Mouse (Mus musculus) brown adipose tissue, adult 24 weeks (tissue): ENCODE measurements at regions not wholly inside any gene's neighbourhood (a gene's known extent, or its start where the extent isn't known, plus 50 kb on each side); places are given as distances from the start of the nearest gene placed in this dataset.

Experiments
- H3K27ac ChIP-seq: fragments of 200-500 bp; replicated peaks from 2 replicates; pipeline ENCODE4 v1.5.1; 2012; ENCODE audit warnings: low read depth, mild to moderate bottlenecking, low read length
- H3K4me1 ChIP-seq: fragments of 200-500 bp; 2 replicates; pipeline ENCODE4 v1.6.1; 2012; ENCODE audit warnings: low read length, mixed read lengths; ENCODE audit not compliant: control insufficient read depth, insufficient read depth, insufficient read length
- H3K4me3 ChIP-seq: fragments of 200-500 bp; 2 replicates; pipeline ENCODE4 v1.5.1; 2012; ENCODE audit warnings: low read depth, mild to moderate bottlenecking, low read length, moderate library complexity; ENCODE audit not compliant: insufficient read depth

DNA sequence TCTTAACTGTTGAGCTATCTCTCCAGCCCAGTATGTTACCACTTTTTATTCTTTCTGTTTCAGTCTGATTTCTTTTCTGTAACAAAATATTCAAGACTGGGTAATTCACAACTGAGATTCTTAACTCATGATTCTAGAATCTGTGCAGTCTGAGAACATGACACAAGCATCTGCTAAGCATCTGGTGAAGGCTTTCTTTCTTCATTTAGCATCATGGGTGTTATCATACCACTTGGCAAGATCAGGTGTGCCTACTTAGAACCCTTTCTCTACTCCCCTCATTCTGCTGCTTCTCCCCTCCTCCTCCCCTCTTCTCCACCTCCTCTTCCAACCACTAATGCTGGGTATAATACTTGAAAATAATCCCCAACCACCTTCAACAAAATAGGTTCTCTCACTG lies 62.1 kb upstream of the Pfn2 start:
- no peak overlapping the region for H3K27ac ChIP-seq
- no peak overlapping the region for H3K4me3 ChIP-seq
- no peaks in the 10 kb centered on the region; the same call in 1 of the 2 replicates for H3K4me1 ChIP-seq

DNA sequence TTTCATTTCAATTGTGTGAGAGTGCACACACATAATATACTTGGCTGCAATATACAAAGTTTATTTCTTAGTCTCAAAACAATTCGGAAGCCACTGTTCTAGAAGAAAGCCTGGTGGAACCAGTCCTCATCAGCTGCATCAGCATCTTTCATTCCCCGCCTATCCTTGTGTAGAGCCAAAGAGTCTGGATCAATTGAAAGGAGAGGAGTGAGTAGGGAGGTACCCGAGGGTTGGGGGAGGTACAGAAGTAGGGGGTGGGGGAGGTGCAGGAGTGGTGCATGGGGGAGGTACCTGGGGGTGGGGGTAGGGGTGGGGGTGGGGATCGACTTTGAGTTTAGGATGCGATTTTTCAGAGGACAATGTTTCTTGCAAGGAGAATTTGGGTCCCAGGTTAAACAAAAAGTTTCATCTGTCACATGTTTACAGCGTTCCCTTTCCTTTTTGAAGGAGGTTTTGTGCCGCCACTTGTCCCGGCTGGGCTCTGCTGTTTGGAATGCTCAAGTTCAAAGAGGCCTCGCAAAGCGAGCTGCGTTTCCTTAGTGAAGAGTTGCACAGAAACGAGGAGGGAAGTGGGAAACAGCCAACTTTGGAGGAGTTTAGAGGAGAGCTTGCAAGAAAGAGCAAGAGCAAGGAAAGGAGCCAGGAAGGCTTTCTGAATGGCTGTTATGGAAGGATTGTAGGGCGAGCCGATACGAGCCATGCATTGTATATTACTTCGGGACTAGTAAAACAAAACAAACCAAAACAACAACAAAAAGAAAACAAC lies 64.1 kb upstream of the Pfn2 start:
- no peak overlapping the region for H3K27ac ChIP-seq
- H3K4me3 ChIP-seq, result no peak overlapping the region
- H3K4me1 ChIP-seq, result no peaks in the 10 kb centered on the region; the same call in 1 of the 2 replicates

DNA sequence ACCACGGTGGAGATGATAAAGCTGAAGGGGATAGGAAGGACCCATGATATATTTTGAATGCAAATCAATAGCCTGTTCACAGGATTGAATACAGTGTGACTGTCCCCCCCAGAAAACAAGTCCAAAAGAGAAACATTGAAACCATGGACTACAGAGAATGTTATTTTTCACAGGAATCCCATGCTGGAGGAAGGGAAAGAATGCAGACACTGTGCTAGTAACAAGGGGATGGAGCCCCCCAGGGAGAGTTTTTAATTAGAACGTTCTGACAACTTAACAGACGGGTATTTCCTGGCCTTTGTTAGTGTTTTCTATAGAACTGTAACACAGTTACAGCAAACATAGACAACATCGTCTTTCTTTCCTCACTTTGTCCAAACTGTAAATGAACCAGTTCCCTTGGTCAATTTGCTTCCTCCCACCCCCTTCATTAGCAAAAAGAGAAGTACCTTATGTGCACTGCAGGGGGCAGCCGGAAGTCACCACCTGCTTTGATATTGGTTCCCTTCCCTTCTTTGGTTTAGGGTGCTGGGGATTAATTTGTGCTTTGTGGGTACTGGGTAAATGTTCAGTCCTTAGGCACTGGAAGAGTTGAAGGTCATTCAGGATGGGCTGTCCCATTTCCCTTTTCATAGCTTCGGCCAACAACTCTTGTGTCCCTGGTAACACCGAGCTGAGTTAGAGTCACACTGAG lies 64.9 kb upstream of the Pfn2 start:
- Histone ChIP-seq H3K27ac (no peak overlapping the region), H3K4me3 (no peak overlapping the region), H3K4me1 (no peaks in the 10 kb centered on the region; the same call in 1 of the 2 replicates)

DNA sequence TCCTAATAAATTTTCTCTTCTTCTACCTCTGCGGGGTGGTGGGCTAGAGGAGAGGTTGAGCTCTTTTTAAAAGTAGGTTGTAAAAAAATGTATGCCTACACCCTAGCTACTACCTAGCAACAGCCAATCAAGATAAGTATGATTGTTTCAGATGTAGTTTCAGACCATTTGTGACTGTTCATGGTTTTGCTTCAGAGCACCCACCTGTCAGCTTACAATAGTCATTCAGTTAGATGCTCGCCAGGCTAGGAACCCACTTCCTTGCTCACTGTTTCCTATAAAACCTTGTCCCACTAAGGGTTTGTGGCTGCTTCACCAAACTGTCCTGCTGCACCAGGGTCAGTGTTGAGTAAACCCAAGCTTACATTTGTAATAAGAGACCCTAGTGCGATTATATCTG lies 66.8 kb upstream of the Pfn2 start:
- H3K27ac ChIP-seq, result no peak overlapping the region

DNA sequence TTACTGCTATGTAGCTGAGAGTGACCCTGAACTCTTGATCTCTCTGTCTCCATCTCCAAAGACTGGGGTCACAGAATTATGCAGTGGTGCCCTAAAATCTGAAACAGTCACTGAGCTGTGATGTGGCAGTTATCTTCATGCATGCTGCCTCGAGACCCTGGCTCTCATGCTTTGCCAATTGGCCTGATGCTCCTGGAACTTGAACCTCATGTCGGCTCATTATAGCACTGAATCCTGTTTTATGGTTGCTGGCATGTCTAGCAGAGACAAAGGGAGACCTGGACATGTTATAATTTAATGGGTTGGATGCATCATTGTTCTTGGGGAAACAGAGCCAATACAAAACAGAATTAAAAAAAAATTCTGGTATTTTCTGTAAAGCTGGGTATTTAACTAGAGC lies 71.0 kb upstream of the Pfn2 start:
- H3K4me1 ChIP-seq, result no peaks in the 10 kb centered on the region
- no peak overlapping the region for H3K27ac ChIP-seq
- H3K4me3 ChIP-seq, result no peak overlapping the region

More for the DNA sequence above, 66.8 kb upstream of the Pfn2 start:
- H3K4me3 ChIP-seq, result no peak overlapping the region
- H3K4me1 ChIP-seq, result no peaks in the 10 kb centered on the region; the same call in 1 of the 2 replicates

DNA sequence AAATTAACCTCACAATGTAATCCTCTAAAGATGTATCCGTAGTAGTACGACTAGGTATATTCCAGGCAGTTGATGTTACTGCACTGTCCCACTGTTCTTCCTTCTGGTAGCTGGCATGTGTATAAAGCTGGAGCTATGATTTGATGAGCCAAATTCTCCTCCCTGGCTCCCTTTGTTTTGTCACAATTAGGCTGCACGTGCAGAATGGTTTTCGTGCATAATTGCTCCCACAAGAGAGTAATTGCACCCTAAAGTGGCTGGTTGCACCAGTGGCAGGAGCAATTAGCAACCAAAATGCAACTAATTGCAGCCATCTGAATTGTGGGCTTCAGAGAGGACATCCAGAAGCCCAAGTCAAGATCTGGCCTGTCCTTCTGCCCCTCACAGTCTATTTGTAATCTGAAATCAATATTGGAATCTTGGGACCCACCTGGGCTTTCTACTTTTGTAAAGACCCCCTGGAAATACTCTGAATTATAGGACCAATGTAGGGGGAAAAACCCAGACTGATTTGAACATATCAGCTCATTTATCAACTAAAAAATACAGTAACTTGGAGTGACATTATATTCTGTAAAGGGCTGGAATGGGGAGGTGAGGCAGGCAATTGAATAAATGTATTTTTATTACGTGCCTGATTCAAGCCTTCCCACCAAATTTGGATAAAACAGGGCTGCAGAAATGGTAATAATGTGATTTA lies 71.7 kb upstream of the Pfn2 start:
- Histone ChIP-seq H3K4me3 (no peak overlapping the region), H3K27ac (no peak overlapping the region), H3K4me1 (no peaks in the 10 kb centered on the region)

DNA sequence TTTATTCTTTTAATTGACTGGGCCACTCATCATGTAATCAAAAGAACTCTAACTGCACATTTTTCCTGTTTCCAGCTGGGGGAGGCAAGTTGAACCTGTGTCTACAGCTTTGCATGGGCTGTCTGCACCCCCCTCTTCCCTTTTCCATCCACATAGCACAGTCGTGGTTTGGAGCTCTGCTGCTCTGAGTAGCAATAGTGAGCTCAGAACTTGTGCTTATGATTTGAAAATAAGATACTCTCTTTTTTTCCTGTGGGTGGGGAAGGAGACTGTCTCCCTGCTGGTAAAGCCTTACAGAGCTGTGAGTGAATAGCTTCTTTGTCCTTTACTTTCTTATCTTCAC lies 72.2 kb upstream of the Pfn2 start:
- H3K4me1 ChIP-seq, result no peaks in the 10 kb centered on the region

DNA sequence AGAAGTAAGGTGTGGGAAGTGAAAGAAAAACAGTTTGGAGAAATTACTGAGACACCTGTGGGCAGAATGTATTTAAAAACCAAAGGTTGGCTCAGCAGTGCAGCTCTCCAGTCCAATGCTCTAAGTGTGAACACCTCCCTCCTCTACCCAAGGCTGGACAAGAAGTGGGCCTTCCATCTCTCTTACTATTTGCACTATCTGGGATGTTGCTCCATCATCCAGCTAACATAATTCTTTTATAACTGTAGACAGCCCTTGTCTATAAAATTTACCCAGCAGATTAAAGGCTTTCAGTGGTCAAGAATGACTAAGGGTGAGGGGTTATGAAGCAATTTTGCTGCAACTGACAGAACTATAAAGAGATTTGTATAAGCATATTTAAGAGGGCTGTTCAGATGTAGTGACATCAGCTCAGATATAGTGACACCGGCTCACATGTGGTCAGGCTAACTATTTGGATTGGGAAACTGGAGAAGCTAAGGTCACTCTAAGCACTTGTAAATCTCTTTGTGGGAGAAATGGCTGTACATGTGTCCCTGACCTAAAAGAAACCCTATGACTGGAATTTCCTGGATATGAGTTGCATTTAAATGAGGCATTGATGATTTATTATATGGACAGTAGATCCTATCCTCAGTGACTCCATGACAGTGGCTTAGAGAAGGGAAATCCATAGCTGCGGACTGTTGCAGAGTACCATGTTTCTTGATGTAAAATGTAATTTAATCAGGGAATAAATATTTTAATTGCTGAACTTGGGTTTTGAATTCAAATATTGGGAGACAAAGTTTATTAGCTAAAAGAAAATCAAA lies 73.4 kb upstream of the Pfn2 start:
- Histone ChIP-seq H3K27ac (no peak overlapping the region), H3K4me3 (no peak overlapping the region), H3K4me1 (no peaks in the 10 kb centered on the region)

More for the DNA sequence above, 72.2 kb upstream of the Pfn2 start:
- no peak overlapping the region for H3K4me3 ChIP-seq
- no peak overlapping the region for H3K27ac ChIP-seq

DNA sequence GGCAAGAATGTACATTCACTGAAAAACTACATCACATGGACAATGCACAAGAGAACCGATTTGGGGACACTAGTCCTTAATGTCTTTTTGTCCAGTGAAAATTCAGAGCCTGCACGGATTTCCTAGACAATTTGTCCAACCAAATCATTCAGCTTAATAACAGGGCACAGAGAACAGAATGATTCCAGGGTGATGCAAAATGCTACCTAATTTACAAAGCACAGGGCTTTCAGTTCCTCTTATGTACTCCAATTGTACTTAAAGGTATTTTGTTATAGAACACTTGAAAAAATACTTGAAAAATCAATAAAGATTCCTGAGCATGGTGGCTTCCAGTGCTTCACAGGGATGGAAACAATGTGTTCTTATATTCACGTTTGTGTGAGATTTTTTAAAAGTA lies 75.2 kb upstream of the Pfn2 start:
- H3K4me1 ChIP-seq, result no peaks in the 10 kb centered on the region
- H3K4me3 ChIP-seq, result no peak overlapping the region
- no peak overlapping the region for H3K27ac ChIP-seq

DNA sequence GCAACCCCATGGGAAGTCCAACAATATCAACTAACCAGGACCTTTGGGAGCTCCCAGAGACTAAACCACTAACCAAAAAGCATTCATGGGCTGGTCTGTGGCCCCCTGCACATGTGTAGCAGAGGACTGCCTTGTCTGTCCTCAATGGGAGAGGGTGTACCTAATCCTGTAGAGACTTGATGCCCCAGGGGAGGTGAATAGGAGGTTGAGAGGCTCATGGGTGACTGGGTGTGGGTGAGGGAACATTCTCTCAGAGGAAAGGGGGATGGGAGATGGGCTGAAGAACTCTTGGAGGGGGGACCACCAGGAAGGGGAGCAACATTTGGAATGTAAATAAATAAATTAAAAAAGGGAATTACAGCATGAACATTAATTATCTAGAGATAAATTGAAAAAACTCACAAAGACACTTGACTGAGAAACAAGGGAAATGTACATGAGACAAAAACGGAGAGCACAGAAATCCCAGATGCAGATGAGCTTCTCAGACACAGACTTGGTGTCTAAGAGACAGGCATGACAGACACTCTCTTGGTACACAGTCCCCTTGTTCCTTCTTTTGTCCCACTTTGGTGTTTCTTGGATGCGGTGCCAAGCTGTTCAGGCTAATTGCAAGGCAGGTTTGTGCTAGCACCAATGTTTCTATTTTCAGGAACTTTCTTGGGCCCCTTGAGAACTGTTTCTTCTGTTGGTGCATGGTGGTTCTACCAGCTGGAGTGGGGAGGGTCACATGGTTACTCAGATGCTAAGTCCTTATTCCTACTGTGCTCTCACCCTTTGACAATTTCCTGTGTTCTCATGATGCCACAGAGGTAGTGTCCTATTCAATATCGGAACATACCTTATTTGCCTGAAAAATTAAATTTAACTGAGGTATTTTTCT lies 85.0 kb upstream of the Pfn2 start:
- Histone ChIP-seq H3K4me3 (no peak overlapping the region), H3K27ac (no peak overlapping the region), H3K4me1 (no peaks in the 10 kb centered on the region)

DNA sequence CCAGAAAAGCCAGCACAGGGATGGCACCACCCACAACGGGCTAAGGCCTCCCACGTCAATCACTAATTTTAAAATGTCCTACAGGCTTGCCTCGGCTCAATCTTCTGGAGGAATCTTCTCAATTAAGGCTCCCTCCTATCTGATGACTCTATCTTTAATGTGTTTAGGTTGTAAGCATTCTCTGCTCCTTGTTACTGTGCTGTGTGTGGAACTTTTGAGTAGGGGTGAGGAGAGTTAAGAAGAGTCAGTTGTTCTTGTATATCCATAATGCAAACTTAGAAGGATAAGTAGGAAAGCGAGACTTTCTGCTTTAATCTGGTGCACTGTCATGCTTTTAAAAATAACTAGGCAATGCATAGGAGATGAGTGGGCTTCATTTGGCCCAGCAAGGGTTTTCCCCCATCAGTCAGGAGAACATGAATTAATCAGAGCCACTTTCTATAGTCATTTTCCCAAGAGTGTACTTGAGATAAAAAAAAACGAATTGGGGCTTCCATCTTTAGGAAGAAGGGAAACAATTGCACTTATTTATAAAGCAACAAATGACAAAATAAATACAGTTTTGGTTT lies 87.2 kb upstream of the Pfn2 start:
- H3K27ac ChIP-seq, result no peak overlapping the region
- H3K4me1 ChIP-seq, result no peaks in the 10 kb centered on the region
- H3K4me3 ChIP-seq, result no peak overlapping the region

DNA sequence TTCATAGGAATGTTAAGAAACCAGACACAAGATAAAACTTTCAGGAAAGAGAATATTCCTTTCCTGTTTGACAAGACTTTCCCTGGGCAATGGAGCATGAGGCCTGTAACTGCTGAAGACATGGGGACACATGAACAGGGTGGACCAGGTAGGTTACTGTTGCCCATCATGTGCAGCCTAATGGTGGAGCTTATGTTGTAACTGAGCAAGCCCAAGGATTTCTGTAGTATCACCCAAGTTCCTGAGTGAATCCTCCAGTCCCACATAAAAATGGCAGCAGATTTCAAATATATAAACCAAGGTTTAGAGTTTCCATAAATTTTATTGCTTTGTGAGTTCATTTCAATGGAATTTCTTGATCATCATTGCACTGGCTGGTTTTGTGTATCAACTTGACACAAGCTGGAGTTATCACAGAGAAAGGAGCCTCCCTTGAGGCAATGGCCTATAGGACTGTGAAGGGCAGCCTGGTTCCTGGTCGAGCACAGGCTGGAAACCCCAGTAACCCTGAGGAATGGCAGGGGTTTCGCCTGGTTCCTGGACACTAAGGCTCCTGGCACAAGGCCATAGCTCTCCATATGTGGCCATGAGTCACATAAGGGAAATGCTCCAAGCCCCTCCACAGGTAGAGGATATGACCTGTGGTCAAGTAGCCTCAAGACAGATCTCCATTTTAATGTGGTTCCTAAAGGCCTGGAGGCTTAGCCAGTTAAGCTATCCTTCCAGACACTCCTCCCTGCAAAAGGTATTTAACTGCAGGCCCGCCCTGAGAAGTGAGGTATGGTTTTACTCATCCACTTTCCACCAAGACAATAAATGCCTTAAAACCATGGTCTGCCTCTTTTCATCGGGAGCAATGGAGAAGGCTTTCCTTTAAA lies 92.9 kb upstream of the Pfn2 start:
- Histone ChIP-seq H3K27ac (no peak overlapping the region), H3K4me3 (no peak overlapping the region), H3K4me1 (no peaks in the 10 kb centered on the region)

DNA sequence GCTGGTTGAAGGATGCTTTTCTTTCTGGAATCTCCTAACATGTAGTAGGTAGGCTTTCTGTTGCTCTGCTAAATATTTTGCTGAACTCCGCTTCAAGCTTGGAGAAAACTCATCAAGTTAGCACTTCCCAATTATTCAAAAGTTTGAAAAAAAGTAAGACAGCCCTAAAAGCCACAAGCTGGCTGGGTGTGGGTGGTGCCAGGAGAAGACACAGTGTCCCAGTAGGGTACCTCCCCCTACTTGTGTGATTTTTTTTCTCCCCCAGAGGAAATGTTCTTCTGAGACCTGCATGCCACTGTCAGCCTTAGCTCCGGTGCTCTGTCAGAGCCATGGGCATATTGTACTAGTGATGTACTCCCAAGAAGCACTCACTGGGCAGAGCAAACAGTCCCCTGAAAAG lies 96.8 kb upstream of the Pfn2 start:
- Histone ChIP-seq H3K4me1 (no peaks in the 10 kb centered on the region), H3K27ac (no peak overlapping the region), H3K4me3 (no peak overlapping the region)
